Mouse (Mus musculus): Measurements from ENCODE around the gene Tectb.
"Not testable (repeated sequence)": the region's sequence is repeated elsewhere in the genome, so short reads cannot be mapped to it uniquely, and the experiment has no call there.

Gene Tectb

DNA sequence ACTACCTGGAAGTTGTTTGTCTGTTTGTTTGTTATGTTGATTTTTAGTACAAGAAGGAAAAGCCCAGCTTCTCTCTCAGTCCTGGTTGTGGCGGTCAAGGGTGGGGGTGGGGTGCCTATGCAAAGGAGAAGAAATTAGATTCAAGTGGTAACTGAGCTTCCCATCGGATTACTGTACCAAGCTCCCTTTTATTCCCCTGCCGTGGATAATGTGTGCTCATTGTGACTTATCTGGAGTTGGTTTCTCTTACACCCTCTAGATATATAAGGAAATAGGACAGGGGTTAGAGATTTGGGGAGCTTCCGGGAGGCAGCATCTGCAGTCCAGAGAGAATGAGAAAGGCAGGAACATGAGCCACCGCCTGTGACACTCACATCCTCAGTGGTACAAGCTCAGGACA lies at the start of gene Tectb:
Tectb (plus strand) TSS at position 301 of the 400 bp plus-strand sequence.
- DNase-seq: no peak

DNA sequence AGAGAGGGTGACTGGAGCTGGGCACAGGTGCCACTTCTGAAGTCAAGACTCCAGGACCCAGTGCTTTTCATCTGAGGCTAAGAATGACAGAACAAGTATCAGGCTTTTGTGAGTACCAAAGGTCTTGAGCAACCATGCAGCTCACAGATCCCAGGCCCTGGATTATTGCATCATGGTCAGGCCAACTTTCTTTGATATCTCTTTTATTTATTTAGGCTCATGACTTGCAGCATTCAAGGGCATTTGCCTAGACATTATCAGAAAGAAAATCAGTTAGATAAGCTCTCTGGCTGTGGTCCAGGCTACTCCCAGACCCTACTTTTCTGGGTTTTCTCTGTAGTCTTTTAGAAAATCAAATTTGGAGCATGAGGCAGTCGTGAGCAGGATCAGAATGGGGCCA lies 48.8 kb upstream of the Tectb start:
- DNase-seq: no peak

DNA sequence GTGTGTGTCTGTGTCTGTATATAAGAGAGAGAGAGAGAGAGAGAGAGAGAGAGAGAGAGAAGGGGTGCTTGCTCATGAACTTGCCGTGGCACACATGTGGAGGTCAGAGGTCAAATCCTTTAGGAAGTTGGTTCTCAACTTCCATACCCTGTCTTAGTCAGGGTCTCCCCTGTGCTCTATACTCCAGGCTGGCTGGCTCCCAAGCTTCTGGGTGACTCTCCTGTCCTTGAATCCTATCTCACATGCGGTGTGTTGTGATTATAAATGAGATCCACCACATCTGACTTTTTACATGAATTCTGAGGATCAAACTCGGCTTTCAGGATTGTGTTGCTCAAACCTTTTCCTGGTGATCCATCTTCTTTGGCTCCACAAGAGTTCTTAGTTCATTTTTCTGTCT lies 48.1 kb upstream of the Tectb start:
- no peak for DNase-seq

DNA sequence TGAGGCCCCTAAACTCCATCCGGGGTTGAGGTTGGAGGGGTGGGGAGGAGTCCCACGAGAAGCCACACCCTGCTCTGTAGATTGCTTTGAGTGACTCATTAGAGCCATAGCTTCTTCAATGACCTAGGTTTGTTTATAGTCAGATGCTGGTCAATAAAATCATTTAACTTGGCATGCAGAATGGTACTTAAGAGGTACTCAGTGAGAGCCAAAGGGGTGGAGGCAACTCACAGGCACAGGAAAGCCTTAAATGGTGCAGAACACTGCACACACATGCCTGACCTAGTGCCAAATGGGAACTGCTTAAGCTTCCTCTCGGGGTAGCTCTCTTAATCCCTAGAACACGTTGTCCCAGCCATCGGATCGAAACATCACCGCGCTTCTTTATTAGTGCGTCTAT lies 46.0 kb upstream of the Tectb start:
- DNase-seq: no peak

DNA sequence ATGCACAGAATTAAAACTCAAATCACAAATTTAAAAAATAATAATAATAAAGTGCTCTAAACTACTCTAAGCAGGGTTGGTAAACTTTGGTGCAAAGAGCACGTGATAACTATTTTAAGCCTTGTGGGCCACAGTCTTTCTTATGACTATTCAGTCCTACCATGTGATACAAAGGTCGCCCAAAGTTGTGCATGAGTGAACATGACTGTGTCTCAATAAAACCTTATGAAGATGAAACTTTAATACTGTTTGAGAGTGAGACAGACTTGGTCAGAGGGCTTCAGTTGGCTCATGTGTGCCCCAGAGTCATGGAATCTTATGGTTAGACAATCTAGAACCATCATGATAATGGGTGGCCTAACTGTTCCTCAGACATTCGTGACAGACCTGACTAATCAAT lies 44.6 kb upstream of the Tectb start:
- DNase-seq: no peak

DNA sequence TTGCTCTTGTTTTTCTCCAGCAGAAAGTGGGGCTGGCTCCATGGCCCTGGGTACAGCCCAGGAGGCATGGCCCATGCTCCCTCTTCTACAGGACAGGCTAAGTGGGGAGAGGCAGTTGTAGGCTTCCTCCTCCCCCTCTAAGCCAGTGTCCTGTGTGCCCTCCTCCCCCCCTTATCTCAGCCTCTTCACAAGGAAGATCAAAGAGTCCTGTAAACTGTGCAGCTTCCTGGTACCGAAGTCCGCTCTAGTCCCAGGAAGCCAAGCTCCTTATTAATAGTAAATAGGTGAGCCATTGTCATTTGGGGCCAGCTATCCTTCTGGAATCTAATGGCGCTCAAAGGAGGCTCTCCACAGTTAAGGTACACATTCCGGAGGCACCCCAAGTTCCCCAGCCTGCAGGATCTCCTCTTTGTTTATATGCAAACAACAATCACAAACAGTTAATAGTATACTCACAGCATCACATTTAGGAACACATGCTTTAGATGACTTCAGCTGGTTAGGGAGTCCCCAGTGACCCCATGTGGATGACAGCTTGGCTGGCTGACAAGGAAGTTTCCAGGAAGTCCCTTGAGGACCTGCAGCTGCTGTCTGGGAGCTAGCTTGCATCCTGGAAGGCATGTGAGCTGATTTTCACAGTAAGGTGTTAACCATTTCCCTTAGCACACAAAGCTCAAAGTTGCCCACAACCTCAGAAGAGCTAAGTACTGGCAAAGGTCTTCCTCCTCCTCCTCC lies 43.7 kb upstream of the Tectb start:
- no peak for DNase-seq

DNA sequence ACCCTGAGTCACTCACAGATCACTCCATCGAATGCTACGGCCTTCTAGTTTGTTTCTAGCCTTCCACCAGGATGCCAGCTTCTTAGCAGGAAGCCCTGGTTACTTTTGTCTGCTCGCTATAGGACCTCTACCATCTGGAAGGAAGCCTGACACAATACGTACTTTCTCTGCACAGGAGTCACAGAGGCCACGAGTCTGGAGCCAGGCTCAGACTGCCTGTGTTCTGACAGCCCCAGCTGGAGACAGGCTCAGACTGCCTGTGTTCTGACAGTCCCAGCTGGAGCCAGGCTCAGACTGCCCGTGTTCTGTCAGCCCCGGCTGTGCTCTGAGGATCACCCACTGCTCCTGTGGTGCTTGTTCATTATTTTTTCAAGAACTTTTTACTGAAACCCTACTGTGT lies 42.6 kb upstream of the Tectb start:
- no peak for DNase-seq

DNA sequence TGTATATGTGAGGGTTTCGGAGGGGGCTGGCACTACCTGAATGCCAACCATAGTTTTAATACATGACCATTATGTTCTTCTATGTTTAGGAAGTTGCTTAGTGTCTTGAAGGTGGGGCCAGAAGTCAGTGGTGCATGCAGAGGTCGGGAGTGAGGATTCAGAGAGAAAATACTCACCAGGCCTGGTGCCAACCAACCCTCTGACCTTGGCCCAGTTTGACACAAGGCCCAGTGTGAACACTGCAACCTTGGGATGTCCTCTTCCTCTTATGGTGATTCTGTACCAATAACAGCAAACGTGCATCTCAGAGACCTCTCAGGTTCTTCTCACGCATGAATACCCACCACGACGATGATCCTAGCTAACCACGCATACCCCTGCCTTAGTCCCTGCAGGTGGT lies 42.0 kb upstream of the Tectb start:
- no peak for DNase-seq

DNA sequence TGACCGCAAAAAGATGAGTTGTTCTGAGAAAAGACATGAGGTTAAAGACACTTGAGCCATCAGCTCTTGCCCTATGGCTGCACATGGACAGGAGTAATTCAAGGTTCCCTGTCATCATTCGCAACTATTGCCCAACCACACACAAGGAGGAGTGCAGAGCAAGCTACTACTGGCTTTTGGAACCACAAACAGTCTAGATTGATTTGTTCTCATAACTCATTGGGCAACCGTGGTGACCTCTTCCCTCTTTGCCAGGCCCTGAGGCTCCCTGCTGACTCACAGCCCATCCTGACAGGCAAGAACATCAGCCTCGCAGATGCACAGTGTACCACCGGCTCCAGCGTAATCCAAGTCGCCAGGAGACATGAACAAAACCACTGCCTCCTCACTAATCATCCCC lies 41.2 kb upstream of the Tectb start:
- no peak for DNase-seq

DNA sequence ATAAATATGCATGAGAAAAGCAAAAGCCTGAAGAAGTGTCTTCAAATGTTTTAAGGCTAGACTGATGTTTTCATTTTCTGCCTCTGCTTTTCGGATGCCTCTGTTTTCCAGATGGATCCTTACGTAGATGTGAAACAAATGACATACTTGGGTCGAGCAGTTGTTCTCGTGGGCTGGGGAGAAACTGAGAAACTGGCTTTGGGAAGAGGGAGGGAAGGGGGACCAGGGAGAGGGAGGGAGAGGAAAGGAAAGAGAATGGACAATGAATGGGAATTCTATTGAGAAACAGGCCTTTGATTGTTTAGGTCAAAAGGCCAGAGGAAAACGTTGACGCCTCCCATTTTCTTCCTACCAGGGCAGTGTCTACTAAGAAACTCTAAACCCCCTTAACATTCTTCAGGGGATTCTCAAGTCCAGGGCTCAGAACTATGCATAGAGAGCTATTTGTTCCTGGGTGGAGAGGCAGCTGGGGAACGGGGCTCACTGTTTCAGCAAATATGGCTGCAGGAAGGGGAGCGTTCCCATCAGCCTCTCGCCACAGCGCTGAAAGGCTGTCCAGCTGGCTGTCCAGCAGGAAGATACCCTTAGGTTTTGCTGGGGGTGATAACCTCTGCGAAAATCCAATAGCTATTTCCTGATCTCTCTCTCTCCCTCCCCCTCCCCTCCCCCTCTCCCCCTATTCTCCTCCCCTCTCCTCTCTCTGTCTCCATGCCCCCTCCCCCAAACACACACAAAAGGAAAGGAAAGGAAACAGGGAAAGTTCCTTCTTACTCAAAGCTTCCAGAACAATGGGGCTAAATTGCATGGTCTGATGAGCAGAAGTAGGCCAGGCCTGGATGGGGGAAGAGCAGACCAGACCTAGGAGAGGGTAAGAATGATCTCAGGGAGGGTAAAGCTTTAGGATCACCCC lies 36.9 kb upstream of the Tectb start:
- no peak for DNase-seq

DNA sequence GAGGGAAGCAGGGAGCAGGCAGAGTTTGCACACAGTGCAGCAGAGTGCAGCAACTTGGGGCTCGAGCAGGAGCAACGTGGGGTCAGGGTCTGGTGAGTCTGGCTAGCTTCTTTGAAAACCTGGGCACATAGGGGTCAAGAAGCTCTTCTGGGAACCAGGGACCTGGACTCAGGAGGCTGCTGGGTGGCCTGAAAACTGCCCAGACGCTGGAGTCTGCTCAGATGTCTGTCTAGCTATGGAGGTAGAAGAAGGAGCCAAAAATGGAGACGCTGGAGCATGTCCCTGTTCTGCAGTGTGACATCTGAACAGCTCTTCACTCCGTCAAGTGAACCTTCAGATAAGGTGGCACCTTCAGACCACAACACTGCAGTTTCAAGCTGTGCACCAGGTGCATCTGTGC lies 35.8 kb upstream of the Tectb start:
- DNase-seq: no peak

DNA sequence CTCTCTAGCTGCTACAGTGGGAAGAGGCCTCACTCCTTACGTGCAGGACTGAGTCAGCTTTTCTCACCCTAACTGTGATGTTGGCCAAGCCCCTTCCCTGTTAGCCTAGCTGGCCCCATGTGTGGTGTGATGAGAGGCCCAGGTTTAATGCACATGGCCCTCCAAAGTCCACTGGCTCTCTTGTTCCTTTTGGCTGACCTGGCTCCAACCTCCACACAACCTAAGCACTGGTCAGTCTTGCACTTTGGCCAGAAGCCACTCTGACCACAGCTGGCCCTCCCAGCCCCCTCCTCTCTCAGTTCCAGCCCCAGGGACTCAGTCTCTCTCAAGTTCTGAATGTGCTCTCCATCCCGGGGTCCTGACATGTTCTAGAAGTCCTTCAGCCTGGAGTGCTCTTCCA lies 35.4 kb upstream of the Tectb start:
- no peak for DNase-seq

DNA sequence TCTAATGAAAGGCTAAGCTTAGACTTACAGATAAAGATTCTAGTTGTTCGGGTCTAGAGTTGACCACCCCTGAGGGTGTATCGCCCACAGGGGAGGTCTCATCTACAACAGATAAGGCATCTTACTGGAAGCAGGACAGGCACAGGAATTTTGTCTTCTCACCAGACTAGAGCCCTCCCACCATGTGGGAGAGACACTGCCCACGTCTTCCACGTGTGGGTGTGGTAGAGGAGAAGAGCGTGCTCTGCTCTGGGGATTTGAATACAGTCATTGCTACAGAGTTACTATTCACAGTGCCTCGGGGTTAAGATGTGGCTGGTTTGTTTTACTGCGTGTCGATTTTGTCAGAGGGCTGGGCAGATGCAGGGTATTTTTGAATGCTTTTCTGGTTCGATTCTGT lies 33.0 kb upstream of the Tectb start:
- DNase-seq: no peak

DNA sequence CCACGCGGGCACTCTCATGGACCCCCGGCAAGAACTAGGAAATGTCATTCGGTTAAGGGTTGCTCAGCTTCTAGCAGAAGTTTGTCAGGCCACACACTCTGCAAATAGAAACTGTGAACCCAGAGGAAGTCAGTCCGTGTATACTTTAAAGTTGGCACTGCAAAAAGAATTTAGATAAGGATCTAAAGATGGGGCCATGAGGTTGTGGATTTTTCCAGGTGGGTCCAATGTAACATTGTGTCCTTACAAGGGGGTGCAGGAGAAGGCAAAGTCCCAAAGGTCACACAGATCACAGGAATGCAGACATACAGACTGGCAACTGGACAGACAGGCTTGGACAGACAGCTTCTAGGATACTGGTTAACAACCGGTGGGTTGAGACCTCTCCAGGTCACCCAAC lies 32.4 kb upstream of the Tectb start:
- no peak for DNase-seq

DNA sequence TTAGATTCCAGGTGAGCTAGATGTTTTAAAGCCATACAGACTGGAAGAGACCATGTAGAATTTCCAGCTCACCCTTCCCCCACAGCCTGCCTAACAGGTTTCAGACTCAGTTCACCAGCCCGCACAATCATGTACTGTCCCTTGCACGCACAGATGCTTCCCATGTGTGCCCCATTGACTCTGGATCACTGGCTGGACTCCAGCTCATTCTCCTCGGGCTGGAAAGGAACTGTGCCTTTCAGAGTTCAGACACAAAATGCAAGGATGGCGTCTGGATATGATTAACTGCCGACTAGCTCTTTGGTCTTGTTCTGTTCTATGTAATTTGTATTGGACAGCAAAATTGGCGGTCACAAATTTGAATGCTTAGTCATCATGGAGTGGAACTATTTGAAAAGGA lies 30.9 kb upstream of the Tectb start:
- no peak for DNase-seq

DNA sequence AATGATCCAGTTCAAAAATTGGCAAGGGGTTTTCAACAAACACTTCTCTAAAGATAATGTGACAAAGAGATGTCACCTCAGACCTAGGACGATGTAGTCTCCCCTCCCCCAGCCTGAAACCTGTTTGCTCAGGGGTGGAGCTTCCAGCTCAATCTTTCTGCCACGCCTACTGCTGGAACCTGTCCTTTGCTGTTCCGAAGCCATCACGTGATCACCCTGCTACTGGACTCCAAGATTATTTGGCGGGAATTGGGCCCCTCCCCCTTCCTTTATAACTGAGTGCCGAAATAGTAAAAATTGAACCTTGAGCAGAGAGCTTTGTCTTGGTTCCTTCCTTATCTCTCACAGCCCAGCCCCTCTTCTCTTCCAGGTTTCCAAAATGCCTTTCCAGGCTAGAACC lies 28.3 kb upstream of the Tectb start:
- DNase-seq: not testable (repeated sequence)

DNA sequence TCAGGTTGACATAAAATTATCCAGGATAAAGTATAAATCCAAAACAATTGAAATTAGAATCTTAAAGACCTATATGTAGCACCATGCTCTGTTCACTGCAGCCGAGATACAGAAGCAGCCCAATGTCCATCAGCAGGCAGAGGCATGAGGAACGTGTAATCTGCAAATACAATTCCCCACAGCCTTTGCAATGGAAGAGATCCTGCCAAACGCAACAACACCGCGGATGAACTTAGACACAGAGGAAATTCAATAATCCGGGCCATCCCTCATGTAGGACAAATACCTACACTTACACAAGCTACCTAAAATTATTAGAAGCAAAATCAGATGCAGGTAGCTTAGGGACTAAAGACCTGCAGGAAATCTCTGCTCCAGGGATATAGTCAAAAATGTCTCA lies 27.6 kb upstream of the Tectb start:
- no peak for DNase-seq

DNA sequence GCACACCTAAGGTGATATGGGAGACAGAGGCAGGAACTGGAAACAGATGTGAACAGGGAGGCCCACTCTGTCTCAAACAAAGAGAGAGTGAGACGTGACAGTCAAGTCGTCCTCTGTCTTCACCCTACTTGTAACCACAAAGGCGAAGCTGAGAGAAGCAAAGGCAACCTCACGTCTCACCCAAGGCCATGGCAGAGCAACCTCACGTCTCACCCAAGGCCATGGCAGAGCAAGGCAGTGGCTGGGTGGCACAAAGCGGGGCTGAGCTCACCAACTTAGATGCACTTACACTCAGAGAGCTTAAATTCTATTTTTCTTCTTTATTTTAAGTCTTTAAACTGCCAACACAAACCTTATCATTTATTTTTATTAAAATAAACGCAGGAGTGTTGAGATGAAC lies 23.5 kb upstream of the Tectb start:
- DNase-seq: no peak

DNA sequence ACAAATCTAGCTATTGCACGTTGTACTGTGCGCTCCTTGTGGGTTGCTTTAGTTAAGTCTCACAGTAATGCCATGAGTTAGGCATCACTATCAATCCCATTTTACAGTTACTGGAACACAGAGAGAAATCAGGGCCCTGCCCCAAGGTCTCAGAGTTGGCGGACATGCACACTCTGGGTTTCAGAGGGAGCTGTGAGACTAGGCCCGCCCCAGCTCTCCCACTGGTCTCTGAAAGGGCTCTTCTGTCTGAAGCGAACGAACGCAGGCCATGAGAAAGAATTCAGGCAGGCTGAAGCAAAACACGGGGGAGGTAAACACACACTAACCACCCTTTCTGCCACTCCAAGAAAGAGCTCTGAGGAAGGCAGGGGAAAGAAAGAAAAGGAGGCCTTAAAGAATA lies 21.9 kb upstream of the Tectb start:
- DNase-seq: no peak

DNA sequence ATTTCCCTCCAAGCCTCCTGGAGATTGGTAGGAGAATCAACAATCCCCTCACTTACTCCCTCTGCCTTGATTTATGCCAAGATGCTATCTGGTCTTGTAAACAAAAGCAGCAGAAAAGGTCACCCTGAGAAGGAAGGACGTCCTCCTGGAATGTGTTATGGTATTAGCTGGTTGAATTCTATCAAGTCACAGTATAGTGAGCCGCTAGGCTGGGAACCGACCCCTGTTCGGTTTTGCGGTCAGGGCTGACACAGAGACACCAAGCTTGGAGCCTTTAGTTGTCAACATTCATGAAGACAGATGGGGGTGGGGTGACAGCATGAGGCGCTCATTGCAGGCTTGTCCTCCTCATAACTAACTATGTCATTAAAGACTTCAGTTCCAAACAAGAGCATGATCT lies 20.7 kb upstream of the Tectb start:
- no peak for DNase-seq

DNA sequence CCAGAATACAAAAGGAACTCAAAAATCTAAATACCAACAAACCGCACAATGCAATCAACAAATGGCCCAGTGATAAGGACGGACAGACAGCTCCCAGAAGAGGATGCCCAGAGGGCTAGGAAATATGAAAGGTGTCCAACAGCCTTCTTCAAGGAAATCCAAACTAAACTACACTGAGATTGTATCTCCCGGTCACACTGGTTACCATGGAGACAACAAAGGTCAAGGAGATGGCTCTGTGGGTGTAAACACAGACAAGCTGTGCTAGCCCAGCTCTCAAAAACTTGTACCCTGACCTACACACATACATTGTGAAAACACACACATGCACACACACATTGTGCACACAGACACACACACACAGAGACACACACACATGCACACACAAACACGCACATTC lies 18.3 kb upstream of the Tectb start:
- DNase-seq: no peak

DNA sequence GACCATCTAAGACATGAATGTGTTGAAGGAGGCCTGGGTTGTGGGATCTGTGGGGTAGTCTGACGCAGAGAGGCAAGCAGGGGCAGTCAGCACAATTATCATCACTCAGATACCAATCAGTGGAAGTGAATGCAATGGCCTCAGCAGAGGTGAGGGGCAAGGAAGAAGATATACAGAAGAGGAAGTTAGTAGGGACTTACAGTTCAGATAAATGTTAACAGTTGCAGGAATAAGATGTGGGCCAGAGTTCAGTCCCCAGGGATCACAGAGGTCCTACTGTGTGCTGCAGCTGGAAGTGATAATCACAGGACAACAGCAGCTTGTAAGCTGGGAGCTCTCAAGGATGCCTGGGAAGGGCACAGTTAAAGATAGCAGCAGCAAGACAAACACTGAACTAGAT lies 16.4 kb upstream of the Tectb start:
- DNase-seq: no peak

DNA sequence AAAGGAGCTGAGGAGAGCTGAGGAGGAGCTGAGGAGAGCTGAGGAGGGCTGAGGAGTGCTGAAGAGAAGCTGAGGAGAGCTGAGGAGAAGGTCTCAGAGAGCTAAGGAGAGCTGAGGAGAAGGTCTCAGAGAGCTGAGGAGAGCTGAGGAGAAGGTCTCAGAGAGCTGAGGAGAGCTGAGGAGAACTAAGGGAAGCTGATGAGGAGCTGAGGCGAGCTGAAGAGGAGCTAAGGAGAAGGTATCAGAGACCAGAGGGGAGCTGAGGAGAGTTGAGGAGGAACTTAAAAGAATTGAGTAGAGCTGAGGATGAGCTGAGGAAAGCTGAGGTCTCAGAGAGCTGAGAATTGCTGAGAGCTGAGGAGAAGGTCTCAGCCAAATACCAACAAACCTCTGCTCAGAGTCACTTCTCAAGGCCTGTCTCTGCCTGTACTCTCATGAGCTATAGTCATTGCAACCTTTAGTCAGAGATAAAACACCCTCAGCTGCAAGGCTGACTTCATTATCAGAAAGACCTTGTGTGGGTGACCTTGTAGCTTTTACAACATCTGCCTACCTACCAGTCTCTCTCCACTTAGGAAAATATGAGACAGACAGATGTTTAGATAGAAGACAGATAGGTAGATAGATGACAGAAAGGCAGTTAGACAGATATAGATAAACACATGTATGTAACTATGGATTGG lies 15.2 kb upstream of the Tectb start:
- no peak for DNase-seq

DNA sequence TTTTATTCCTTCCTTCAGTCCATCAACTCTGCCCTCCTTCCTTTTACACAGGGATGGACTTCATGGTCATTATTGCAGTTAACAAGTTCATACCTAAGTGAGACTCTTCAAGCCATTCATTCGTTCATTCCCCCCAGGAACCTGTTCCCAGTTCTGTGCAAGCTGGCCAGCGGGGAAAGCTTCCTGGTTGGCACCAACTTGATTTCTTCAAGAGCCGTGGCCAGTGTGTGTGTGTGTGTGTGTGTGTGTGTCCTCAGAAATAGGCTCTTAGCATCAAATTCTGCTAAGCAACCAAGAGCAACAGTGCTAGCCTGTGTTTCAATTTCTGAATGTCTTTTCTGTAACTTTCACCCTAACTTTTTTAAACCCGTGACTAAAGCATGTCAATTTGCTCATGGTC lies 14.6 kb upstream of the Tectb start:
- DNase-seq: no peak
